Mouse (Mus musculus) MEL (cell line): Measurements from ENCODE around the gene Aldh16a1. TPM values are rescaled to one million over a fixed set of nuclear protein-coding genes. Genes with fewer than 3 reads are reported as not detected.

Experiments used
- DNase-seq: peaks from one replicate; pipeline ENCODE4 v3.0.0; 2011; ENCODE audit warnings: low read depth, low spot score
- H3K27ac ChIP-seq: 2 replicates; pipeline ENCODE4 v1.5.1; 2012; ENCODE audit warnings: low read depth, mild to moderate bottlenecking, control low read depth, low read length, moderate library complexity; ENCODE audit not compliant: control insufficient read depth
- H3K27me3 ChIP-seq, 2 experiments: fragments of 150-350 bp in 1 of 2; sonication (generic) in 1 of 2; 2 replicates each; pipeline ENCODE4 v1.6.1; 2012; ENCODE audit warnings: low read length in 2 of 2, mild to moderate bottlenecking in 2 of 2, improper control_type of control experiment in 1 of 2, moderate library complexity in 1 of 2; ENCODE audit not compliant: insufficient read depth in 2 of 2, control insufficient read depth in 1 of 2
- H3K36me3 ChIP-seq, 2 experiments: 2 replicates each; pipeline ENCODE4 v1.6.1; 2012 to 2014; ENCODE audit warnings: low read length in 2 of 2, improper control_type of control experiment in 1 of 2, inconsistent platforms in 1 of 2, mild to moderate bottlenecking in 1 of 2; ENCODE audit not compliant: insufficient read depth in 2 of 2, control insufficient read depth in 1 of 2
- H3K4me1 ChIP-seq, 2 experiments: fragments of 150-350 bp in 1 of 2; sonication (generic) in 1 of 2; 2 replicates each; pipeline ENCODE4 v1.6.1; 2012; ENCODE audit warnings: low read length in 2 of 2, improper control_type of control experiment in 1 of 2, mild to moderate bottlenecking in 1 of 2; ENCODE audit not compliant: insufficient read depth in 2 of 2, control insufficient read depth in 1 of 2
- H3K4me3 ChIP-seq, 2 experiments: fragments of 150-350 bp in 1 of 2; sonication (generic) in 1 of 2; 2 replicates each; pipeline ENCODE4 v1.5.1; 2012; ENCODE audit warnings: low read depth in 2 of 2, low read length in 2 of 2, mild to moderate bottlenecking in 2 of 2, moderate library complexity in 2 of 2, control low read depth in 1 of 2, improper control_type of control experiment in 1 of 2; ENCODE audit not compliant: control insufficient read depth in 1 of 2, insufficient read depth in 1 of 2
- H3K79me2 ChIP-seq: 2 replicates; pipeline ENCODE4 v1.6.1; 2012; ENCODE audit warnings: mild to moderate bottlenecking, low read length, moderate library complexity; ENCODE audit not compliant: control insufficient read depth, poor library complexity, insufficient read depth
- H3K9ac ChIP-seq: 2 replicates; pipeline ENCODE4 v1.6.1; 2012; ENCODE audit warnings: low read depth, mild to moderate bottlenecking, control low read depth, low read length, moderate library complexity; ENCODE audit not compliant: control insufficient read depth, poor library complexity, severe bottlenecking
- H3K9me3 ChIP-seq: fragments of 150-350 bp; sonication (generic); replicated peaks from 2 replicates; pipeline ENCODE4 v1.6.1; 2012; ENCODE audit warnings: mild to moderate bottlenecking, low read length, improper control_type of control experiment, moderate library complexity; ENCODE audit not compliant: insufficient read depth
- CHD2 ChIP-seq: IDR thresholded peaks from 2 replicates; pipeline ENCODE4 v1.6.1; 2011; ENCODE audit warnings: low read length, improper control_type of control experiment
- EP300 ChIP-seq, 2 experiments: IDR thresholded peaks; 2 replicates each; pipeline ENCODE4 v1.6.1; 2011; ENCODE audit warnings: improper control_type of control experiment in 2 of 2, low read length in 2 of 2, low read depth in 1 of 2, mild to moderate bottlenecking in 1 of 2
- ETS1 ChIP-seq: IDR thresholded peaks from 2 replicates; pipeline ENCODE4 v1.6.1; 2012; ENCODE audit warnings: low read depth, mild to moderate bottlenecking, inconsistent platforms, low read length, improper control_type of control experiment, moderate library complexity
- GABPA ChIP-seq: IDR thresholded peaks from 2 replicates; pipeline ENCODE4 v1.6.1; 2012; ENCODE audit warnings: low read depth, mild to moderate bottlenecking, inconsistent platforms, low read length, improper control_type of control experiment, moderate library complexity
- GATA1 ChIP-seq: IDR thresholded peaks from 2 replicates; pipeline ENCODE4 v1.6.1; 2011; ENCODE audit warnings: low read depth, low read length, improper control_type of control experiment
- KAT2A ChIP-seq: conservative IDR thresholded peaks from 2 replicates; pipeline ENCODE4 v1.6.1; 2012; ENCODE audit warnings: low read depth, low read length, improper control_type of control experiment, inconsistent platforms
- MAFK ChIP-seq: IDR thresholded peaks from 2 replicates; pipeline ENCODE4 v1.6.1; 2011; ENCODE audit warnings: low read depth, mild to moderate bottlenecking, low read length, improper control_type of control experiment, borderline replicate concordance
- MAZ ChIP-seq: IDR thresholded peaks from 2 replicates; pipeline ENCODE4 v1.6.1; 2012; ENCODE audit warnings: low read depth, mild to moderate bottlenecking, inconsistent platforms, low read length, improper control_type of control experiment
- MEF2A ChIP-seq: IDR thresholded peaks from 2 replicates; pipeline ENCODE4 v1.6.1; 2014; ENCODE audit warnings: low read depth, mild to moderate bottlenecking, inconsistent platforms, low read length, improper control_type of control experiment; ENCODE audit not compliant: poor library complexity, insufficient replicate concordance, severe bottlenecking; ENCODE audit errors: extremely low read depth
- MXI1 ChIP-seq: IDR thresholded peaks from 2 replicates; pipeline ENCODE4 v1.6.1; 2011; ENCODE audit warnings: mild to moderate bottlenecking, low read depth, low read length, improper control_type of control experiment
- MYC ChIP-seq: IDR thresholded peaks from 2 replicates; pipeline ENCODE4 v1.6.1; 2011; ENCODE audit warnings: low read depth, mild to moderate bottlenecking, low read length, improper control_type of control experiment, moderate library complexity
- NELFE ChIP-seq: IDR thresholded peaks from 2 replicates; pipeline ENCODE4 v1.6.1; 2011; ENCODE audit warnings: low read depth, low read length, improper control_type of control experiment
- NRF1 ChIP-seq: IDR thresholded peaks from 2 replicates; pipeline ENCODE4 v1.6.1; 2014; ENCODE audit warnings: low read depth, mild to moderate bottlenecking, inconsistent platforms, low read length, improper control_type of control experiment, moderate library complexity; ENCODE audit not compliant: poor library complexity, insufficient read depth, severe bottlenecking
- POLR2A ChIP-seq, 2 experiments: IDR thresholded peaks; 2 replicates each; pipeline ENCODE4 v1.6.1; 2011 to 2012; ENCODE audit warnings: low read length in 2 of 2, mild to moderate bottlenecking in 2 of 2, control low read depth in 1 of 2, improper control_type of control experiment in 1 of 2, low read depth in 1 of 2, moderate library complexity in 1 of 2; ENCODE audit not compliant: control insufficient read depth in 1 of 2, insufficient read depth in 1 of 2, poor library complexity in 1 of 2
- POLR2AphosphoS5 ChIP-seq: IDR thresholded peaks from 2 replicates; pipeline ENCODE4 v1.6.1; 2012; ENCODE audit warnings: low read depth, borderline replicate concordance, mild to moderate bottlenecking, inconsistent platforms, low read length, moderate library complexity, mixed read lengths
- SIN3A ChIP-seq: IDR thresholded peaks from 2 replicates; pipeline ENCODE4 v1.6.1; 2012; ENCODE audit warnings: low read length, improper control_type of control experiment, inconsistent platforms
- TAL1 ChIP-seq: IDR thresholded peaks from 2 replicates; pipeline ENCODE4 v1.6.1; 2012; ENCODE audit warnings: mild to moderate bottlenecking, inconsistent platforms, low read length, moderate library complexity, mixed read lengths
- TBP ChIP-seq: IDR thresholded peaks from 2 replicates; pipeline ENCODE4 v1.8.0; 2011; ENCODE audit warnings: low read depth, low read length, improper control_type of control experiment
- USF1 ChIP-seq: IDR thresholded peaks from 2 replicates; pipeline ENCODE4 v1.6.1; 2014; ENCODE audit warnings: low read depth, mild to moderate bottlenecking, inconsistent platforms, low read length, improper control_type of control experiment, moderate library complexity
- ZC3H11A ChIP-seq: IDR thresholded peaks from 2 replicates; pipeline ENCODE4 v1.6.1; 2012; ENCODE audit warnings: low read depth, mild to moderate bottlenecking, inconsistent platforms, low read length, improper control_type of control experiment
- ZMIZ1 ChIP-seq: IDR thresholded peaks from 2 replicates; pipeline ENCODE4 v1.6.1; 2012; ENCODE audit warnings: low read depth, mild to moderate bottlenecking, inconsistent platforms, low read length, improper control_type of control experiment, moderate library complexity
- polyA plus RNA-seq, 2 experiments: library from polyadenylated mRNA; stranded (reverse) in 1 of 2; unstranded in 1 of 2; fragments of >175 nt in 1 of 2; fragments of >200 nt in 1 of 2; gene quantifications; 2 replicates each; pipeline versions ENCODE4 v1.2.1 to v1.2.4; 2012; ENCODE audit warnings: low replicate concordance in 2 of 2, low read depth in 1 of 2; ENCODE audit not compliant: insufficient read length in 2 of 2, insufficient read depth in 1 of 2, missing spikeins in 1 of 2
- total RNA-seq: library from RNA; depleted of rRNA; stranded (reverse); fragments of 300-350 nt; gene quantifications from 2 replicates; pipeline ENCODE4 v1.2.3, GENCODE M21; 2012

Aldh16a1 gene
- total and polyA plus RNA-seq, 3 experiments: 33.9 to 61.6 TPM; not detected in 1

- TF ChIP-seq MAZ (peak; percentile 77; the same call in 1 of the 2 replicates), ZMIZ1 (peak; percentile 96), ZC3H11A (no peak), ETS1 (peak; percentile 44; the same call in 1 of the 2 replicates), GABPA (no peak)
Measured at GRCm38 (mm10) chr7:45154096-45154992, at the start of gene Aldh16a1, which contains the start of gene Pih1d1 (continued).

GRCm38 (mm10) chr7:45202654-45203053 lies 48.3 kb upstream of the Aldh16a1 start:
- Histone ChIP-seq H3K36me3 (peaks cover 0 to 5% of the 10 kb centered on the region in 2 experiments; a peak in 1 of 4 replicates), H3K79me2 (no peaks in the 10 kb centered on the region), H3K27ac (no peak overlapping the region), H3K27me3 (no peaks in the 10 kb centered on the region), H3K4me3 (no peak overlapping the region), H3K9me3 (no peaks in the 10 kb centered on the region), H3K4me1 (peaks cover 0 to 7% of the 10 kb centered on the region in 2 experiments; a peak in 1 of 4 replicates), H3K9ac (no peak overlapping the region)
- DNase-seq: no peak
- TF ChIP-seq MYC (no peak), ZC3H11A (no peak), GABPA (no peak), MXI1 (no peak), MEF2A (no peak), USF1 (no peak)
- TF ChIP-seq, all 39 proteins: peak for 0

GRCm38 (mm10) chr7:45198961-45199360 lies 44.6 kb upstream of the Aldh16a1 start:
- no peak for DNase-seq
- H3K79me2 ChIP-seq: no peaks in the 10 kb centered on the region

More at GRCm38 (mm10) chr7:45198961-45199360, 44.6 kb upstream of the Aldh16a1 start:
- TF ChIP-seq USF1 (no peak), EP300 (IDR thresholded peaks at IDR 0.05; ENCODE audit: low read depth in 1 of 2, low read length in 2 of 2) (no peak), POLR2AphosphoS5 (no peak), KAT2A (no peak), TBP (no peak), SIN3A (no peak), MAFK (no peak), CHD2 (no peak), GATA1 (no peak), NRF1 (no peak), POLR2A (IDR thresholded peaks at IDR 0.05; ENCODE audit: control insufficient read depth in 1 of 2, insufficient read depth in 1 of 2, low read depth in 1 of 2, low read length in 2 of 2, poor library complexity in 1 of 2) (no peak), NELFE (no peak), TAL1 (no peak), MXI1 (no peak), ZMIZ1 (no peak)
- no peaks in the 10 kb centered on the region for H3K27me3 ChIP-seq
- H3K4me3 ChIP-seq: no peak overlapping the region
- no peak overlapping the region for H3K9ac ChIP-seq
- peaks cover 0 to 2% of the 10 kb centered on the region in 2 experiments; a peak in 1 of 4 replicates for H3K36me3 ChIP-seq
- H3K9me3 ChIP-seq: no peaks in the 10 kb centered on the region
- peaks cover 3% of the 10 kb centered on the region in 2 experiments; a peak in 3 of 4 replicates for H3K4me1 ChIP-seq
- H3K27ac ChIP-seq: no peak overlapping the region
